Mouse (Mus musculus) CD4-positive, CD25-positive, alpha-beta regulatory T cell, adult 2 months (primary cell): Measurements from ENCODE around the gene Rftn1.
"Not testable (repeated sequence)": the region's sequence is repeated elsewhere in the genome, so short reads cannot be mapped to it uniquely, and the experiment has no call there.

Experiments
- DNase-seq: peaks from one replicate; pipeline ENCODE4 v3.0.0-alpha.2; 2012; ENCODE audit warnings: low read depth, low spot score

The Rftn1 gene

GRCm38 (mm10) chr17:50130421-50130820 is 60.1 kb downstream of the Rftn1 start:
- no peak for DNase-seq

GRCm38 (mm10) chr17:50128392-50128791 is 62.1 kb downstream of the Rftn1 start:
- no peak for DNase-seq

- no peak for DNase-seq
These were observed 63.2 kb downstream of the Rftn1 start for GRCm38 (mm10) chr17:50127045-50127813.

GRCm38 (mm10) chr17:50126545-50126944 is 63.9 kb downstream of the Rftn1 start:
- no peak for DNase-seq

- DNase-seq = no peak
These were observed 64.6 kb downstream of the Rftn1 start for GRCm38 (mm10) chr17:50125900-50126299.

- DNase-seq = no peak
These were observed 65.2 kb downstream of the Rftn1 start for GRCm38 (mm10) chr17:50125245-50125798.

- no peak for DNase-seq
These were observed 65.8 kb downstream of the Rftn1 start for GRCm38 (mm10) chr17:50124708-50125107.

GRCm38 (mm10) chr17:50122555-50122954 is 67.9 kb downstream of the Rftn1 start:
- DNase-seq = no peak

GRCm38 (mm10) chr17:50120098-50120497 is 70.4 kb downstream of the Rftn1 start:
- DNase-seq = no peak

GRCm38 (mm10) chr17:50117461-50117860 is 73.0 kb downstream of the Rftn1 start:
- DNase-seq = no peak

- no peak for DNase-seq
These were observed 73.5 kb downstream of the Rftn1 start for GRCm38 (mm10) chr17:50116980-50117379.

- not testable (repeated sequence) for DNase-seq
These were observed 74.1 kb downstream of the Rftn1 start for GRCm38 (mm10) chr17:50116401-50116800.

- not testable (repeated sequence) for DNase-seq
These were observed 74.8 kb downstream of the Rftn1 start for GRCm38 (mm10) chr17:50115716-50116115.

- DNase-seq = no peak
These were observed 75.8 kb downstream of the Rftn1 start for GRCm38 (mm10) chr17:50114659-50115058.

GRCm38 (mm10) chr17:50110650-50111415 is 79.6 kb downstream of the Rftn1 start:
- no peak for DNase-seq

- no peak for DNase-seq
These were observed 83.7 kb downstream of the Rftn1 start for GRCm38 (mm10) chr17:50106811-50107210.

- no peak for DNase-seq
These were observed 86.3 kb downstream of the Rftn1 start for GRCm38 (mm10) chr17:50104131-50104530.

- no peak for DNase-seq
These were observed 89.1 kb downstream of the Rftn1 start for GRCm38 (mm10) chr17:50101416-50101815.

GRCm38 (mm10) chr17:50100070-50100469 is 90.4 kb downstream of the Rftn1 start:
- DNase-seq = no peak

GRCm38 (mm10) chr17:50099378-50099777 is 91.1 kb downstream of the Rftn1 start:
- no peak for DNase-seq

- no peak for DNase-seq
These were observed 92.2 kb downstream of the Rftn1 start for GRCm38 (mm10) chr17:50098297-50098696.

GRCm38 (mm10) chr17:50097831-50098230 is 92.6 kb downstream of the Rftn1 start:
- no peak for DNase-seq

GRCm38 (mm10) chr17:50096305-50096704 is 94.2 kb downstream of the Rftn1 start:
- DNase-seq = no peak
